Mouse (Mus musculus): ENCODE measurements around the gene Slc39a2.

GRCm38 (mm10) chr14:51942236-51942635 lies 49.5 kb downstream of the Slc39a2 start:
- TF ChIP-seq GATA1 (IDR thresholded peaks at IDR 0.05; ENCODE audit: low read length) (no peak), TAL1 (IDR thresholded peaks at IDR 0.05; ENCODE audit: low read length) (no peak)

Data from erythroblast, embryonic 14.5 days (primary cell).